Mouse (Mus musculus) granulocyte monocyte progenitor cell, adult 5-6 weeks (primary cell): ENCODE data around the gene Gm36028. TPM values are rescaled to one million over a fixed set of nuclear protein-coding genes. Genes with fewer than 3 reads are reported as not detected.

ENCODE experiments used
- ATAC-seq: replicated peaks from 2 replicates; pipeline ENCODE4 v1.8.0; 2016; ENCODE audit warnings: mild to moderate bottlenecking, moderate TSS enrichment, inconsistent platforms; ENCODE audit not compliant: poor library complexity, severe bottlenecking
- total RNA-seq, 2 experiments: library from RNA; stranded (forward) in 1 of 2; stranded (reverse) in 1 of 2; fragments of 200-712, 200-1000 nt in 1 of 2; fragments of >200 nt in 1 of 2; fragmentation: Nextera tagmentation in 1 of 2; gene quantifications; 2 replicates each; pipeline ENCODE4 v1.2.3; 2014 to 2017

Gm36028 gene
- total RNA-seq (2014; fragmentation: Nextera tagmentation) (0.92 TPM in 1 of 2 replicates, not detected in the other), total RNA-seq (2017) (not detected in 2 replicates)

DNA sequence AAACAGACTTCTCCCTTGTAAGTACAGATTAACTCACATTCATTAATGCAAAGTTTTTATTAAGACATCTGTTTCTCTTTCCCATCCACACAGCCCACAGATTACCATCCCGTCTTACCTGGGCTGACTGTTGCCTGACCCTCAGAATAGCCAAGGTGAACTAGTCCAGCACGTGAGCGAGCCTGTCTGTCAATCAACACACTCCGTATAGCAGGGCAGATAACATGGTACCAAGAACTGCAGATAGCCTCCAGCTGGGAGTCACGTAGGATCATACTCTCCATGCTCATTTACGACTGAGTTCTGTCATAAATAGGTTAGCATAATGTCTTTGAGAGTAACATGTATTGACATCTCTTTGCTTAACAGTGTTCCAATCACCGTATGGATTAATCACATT lies at the start of gene Gm36028:
TSS of gene Gm36028 (minus strand) at position 118 of the 400 bp plus-strand sequence.
- ATAC-seq: no peak

DNA sequence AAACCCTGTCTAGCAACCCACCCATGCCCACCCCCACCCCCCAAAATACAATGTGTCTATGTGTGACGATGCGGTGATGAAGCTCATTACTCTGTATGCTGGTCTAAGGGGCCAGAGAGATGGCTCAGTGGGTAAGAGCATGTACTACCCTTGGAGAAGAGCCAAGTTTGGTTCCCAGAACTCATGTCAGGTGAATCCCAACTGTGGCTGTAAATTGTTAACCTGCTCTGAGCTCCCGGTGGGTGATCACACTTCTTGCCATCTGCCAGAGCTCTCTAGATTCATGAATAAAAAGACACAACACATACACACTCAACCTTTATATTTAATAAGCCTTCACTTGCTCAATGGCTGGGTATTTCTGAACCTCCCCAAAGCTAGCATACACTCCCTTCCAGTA lies 45.5 kb upstream of the Gm36028 start:
- ATAC-seq: no peak

DNA sequence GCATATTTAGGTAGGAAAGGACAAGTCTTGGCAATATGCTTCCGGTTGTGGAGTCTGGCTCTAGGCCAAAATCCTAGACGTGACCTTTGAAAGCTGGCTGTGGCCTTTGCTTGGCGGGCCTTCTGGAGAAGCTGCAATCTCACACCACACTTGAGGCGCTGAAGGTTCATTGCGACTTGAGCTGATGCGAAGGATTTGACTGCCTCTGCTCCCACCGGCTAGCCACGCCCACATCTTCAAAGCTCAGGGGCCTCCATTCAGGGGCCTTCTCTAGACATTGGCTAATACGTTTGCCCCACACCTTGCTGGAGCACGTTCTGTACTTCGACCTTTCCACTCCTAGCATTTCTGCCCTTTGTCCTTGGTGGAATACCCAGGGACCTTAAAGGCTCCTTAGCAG lies 40.4 kb upstream of the Gm36028 start:
- ATAC-seq: no peak

DNA sequence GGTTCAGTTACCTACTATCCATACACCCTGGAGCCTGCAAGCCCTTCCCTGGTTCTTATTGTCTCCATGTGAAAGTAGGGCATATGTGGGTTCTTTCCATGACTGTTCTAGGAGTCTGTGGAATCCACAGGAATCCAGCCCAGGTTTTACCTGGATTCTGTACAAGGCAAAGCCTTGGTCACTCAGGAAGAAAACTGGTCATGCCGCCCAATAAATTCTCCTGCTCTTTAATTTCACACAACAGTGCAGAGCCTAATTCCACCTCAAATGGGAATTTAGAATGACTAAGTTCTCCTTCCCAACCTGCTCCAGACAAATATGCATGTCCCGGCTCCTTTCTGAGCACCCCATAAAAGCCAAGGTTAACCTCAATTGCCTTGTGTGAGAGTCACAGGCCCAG lies 38.4 kb upstream of the Gm36028 start:
- no peak for ATAC-seq

DNA sequence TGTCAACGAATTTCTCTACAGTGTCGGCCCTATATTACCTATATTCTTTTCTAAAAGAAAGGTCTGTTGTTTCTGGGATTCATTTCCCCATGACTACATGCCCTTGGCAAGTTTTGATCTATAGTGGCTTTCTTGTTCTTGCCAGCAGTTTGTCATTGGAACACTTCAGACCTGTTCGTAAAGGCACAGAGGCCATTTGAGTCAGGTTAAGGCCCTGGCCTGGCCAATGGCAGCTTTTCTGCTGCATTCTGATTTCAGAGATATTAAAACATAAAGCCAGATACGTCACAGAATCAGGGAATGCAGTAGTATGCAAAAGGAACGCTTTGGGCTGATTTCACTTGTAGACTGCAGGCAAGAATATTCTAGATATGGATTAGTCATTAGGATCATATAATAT lies 37.8 kb upstream of the Gm36028 start:
- ATAC-seq: no peak

DNA sequence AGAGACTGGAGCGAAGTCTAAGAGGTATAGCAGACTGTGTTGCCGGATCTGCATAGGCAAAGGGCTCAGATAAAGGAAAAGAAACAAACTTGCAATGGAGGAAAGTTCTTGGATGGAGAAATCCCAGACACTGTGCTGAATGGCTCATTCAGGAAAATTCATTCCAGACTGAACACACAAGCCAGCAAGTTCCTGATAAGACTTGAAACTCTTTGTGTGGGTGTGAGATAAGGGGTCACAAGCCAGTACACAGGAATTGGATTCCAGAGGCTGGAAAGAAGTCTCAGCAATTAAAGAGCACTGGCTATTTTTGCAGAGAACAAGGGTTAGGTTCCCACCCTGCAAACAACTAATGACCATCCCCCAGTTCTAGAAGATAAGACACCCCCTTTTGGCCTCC lies 33.0 kb upstream of the Gm36028 start:
- no peak for ATAC-seq

DNA sequence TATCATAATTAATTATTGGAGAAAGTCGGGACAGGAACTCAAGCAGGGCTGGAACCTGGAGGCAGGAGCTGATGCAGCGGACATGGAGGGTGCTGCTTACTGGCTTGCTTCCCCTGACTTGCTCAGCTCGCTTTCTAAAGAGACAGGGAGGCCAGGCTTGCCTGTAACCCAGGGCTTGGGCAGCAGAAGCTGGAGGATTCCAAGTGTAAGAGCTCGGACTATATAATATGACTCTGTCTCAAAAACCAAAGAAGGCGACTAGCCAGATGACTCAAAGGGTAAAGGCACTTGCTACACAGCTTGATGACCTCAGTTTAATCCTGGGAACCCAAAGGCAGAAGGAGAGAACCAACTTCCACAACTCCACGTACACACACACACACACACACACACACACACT lies 32.4 kb upstream of the Gm36028 start:
- no peak for ATAC-seq

DNA sequence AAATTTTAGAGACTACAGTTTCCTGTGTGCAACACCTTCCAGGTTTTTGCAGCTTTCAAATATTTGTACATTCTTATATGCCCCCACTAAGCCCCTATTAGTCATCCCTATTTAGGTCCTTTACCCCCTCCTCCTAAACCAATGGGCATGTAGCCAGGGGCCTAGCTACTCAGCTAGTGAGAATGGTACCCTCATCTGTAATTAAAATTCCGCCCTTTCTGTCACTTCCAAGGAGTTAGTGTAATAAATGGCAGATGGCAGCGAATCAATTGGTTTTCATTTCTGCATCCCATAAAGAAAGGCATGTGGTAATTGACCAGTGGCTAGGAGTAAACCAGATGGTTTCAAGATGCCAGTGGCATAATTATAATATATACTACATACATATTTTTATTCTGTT lies 31.7 kb upstream of the Gm36028 start:
- no peak for ATAC-seq

DNA sequence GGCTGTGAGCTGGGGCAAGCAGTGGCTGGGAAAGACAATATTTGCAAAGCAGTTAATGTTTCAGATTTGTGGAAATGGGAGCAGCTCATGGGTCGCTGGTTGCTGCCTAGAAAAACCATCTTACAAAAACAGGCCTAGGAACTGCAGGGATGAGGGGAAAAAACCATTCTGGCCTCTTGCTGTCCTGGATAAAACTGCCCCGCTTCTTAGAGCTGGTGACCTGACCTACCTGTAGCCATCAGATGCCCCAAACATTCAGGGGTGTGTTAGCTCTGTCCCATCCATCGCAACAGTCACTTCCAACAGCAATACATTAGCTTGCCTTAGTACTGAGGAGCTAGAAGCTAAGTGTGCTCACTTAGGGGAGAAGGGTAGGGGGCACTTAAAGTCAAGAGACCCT lies 28.0 kb upstream of the Gm36028 start:
- ATAC-seq: no peak

DNA sequence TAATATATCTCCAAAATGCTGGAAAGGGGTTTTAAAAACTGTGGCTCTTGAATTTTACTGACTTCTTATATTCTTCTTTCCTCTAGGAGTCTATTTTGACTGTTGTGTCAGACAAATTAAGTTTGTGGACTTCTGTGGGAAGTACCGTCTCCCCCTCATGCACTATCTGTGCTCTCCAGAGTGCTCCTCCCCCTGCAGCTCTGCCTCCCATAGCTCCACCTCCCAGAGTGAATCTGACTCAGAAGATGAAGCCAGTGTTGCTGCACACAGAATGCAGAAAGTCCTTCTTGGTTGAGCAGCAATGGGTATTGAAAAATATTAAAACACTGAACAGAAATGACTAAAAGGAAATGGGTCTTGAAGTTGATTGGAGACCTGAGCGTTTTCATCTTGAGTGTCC lies 20.2 kb upstream of the Gm36028 start:
- ATAC-seq: no peak

DNA sequence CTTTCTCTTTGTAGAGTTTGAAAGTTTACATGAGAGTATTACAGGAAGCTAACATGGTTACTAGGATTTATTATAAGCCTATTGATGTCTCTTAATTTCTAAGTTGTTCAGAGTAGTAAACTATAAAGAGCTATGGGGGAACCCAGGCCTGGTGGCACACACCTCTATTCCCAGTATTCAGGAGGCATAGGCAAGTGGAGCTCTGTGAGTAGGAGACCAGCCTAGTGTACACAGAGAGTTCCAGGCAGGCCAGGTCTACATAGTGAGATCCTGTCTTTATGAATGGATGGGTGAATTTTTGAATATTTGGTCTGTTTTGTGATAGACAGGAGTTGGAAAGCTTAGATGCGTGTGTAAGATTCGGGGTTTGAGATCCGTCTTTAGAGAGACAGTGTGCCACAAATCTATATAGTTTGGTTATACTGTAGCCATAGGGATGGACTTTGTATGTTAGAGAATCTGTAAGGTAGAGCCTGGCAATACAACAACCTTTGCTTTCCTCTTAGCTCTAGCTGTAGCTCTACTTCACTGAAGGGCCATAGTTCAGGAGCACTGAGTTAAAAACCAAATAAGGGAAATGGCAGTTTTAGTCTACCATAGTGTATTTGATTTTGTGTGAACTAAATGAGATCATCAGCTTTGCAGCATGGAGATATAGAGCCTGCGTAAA lies 18.9 kb upstream of the Gm36028 start:
- ATAC-seq: no peak

DNA sequence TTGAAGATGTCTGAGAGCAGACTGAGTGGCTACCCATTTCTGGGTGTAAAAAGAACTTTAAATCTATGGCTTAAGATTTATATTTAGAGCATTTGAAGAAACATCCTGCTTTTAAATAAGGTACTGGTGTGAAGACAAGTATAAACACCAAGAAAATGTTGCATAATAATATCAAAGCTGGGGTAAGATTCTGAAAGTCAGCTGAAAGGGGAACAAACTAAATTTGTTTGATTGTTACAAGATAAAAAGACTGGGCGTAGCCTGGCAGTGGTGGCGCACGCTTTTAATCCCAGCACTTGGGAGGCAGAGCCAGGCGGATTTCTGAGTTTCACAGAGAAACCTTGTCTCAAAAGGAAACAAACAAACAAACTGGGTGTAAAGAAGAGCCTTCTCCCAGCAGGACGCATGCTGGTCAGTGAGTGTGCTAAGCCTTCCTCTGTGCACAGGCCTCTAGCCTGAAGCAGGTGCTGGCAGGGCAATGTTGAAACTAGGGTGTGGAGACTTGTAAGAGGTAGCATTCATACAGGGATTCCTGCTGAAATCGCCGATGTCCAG lies 18.1 kb upstream of the Gm36028 start:
- ATAC-seq: peak; percentile 62

DNA sequence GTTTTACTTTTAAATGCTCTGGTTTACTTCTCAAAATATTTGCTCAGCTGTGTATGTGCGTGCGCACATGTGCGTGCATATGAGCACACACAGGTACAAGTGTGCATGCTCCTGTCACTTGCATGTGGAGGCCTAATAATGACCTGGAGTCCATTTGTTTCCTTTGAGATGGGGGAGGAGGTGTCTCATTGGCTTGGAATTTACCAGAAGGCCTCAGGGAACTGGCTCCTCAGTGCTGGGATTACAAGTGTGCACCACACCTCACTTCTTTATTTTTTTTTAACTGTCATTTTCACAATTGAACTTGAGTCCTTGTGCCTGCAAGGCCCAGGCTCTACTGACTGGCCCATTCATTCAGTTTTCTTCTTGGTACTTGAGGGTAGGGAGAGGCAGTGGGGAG lies 16.5 kb upstream of the Gm36028 start:
- ATAC-seq: no peak

DNA sequence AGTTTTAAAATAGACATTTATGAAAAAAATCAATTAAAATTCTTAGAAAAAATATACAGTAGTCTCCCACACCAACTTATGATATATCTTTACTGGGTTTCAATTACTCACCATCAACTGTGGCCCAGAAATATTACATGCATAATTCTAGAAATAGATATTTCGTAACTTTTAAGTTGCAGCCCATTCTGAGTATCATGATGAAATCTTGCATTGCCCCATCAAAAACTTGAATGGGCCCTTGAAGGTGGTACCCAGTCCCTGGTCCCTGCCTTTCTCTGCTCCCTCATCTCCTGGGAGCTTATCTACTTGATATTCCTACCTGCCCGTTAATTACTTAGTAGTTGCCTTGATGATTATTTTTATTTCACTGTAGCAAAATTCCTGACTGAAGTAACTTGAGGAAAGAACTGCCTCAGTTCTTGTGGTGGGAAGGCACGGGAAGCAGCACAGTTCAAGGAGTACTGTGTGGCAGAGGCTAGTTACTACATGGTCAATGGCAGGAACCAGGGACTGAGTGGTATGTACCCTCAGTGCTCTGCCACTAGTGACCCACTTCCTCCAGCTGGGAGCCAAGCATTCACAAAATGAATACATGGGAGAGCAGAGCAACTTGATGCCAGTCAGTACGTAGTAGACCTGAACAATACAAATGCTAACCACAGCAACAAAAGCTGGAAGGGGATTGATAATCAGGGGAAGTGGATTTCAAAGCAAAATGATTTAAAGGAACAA lies 13.7 kb upstream of the Gm36028 start:
- peak; percentile 76 for ATAC-seq

DNA sequence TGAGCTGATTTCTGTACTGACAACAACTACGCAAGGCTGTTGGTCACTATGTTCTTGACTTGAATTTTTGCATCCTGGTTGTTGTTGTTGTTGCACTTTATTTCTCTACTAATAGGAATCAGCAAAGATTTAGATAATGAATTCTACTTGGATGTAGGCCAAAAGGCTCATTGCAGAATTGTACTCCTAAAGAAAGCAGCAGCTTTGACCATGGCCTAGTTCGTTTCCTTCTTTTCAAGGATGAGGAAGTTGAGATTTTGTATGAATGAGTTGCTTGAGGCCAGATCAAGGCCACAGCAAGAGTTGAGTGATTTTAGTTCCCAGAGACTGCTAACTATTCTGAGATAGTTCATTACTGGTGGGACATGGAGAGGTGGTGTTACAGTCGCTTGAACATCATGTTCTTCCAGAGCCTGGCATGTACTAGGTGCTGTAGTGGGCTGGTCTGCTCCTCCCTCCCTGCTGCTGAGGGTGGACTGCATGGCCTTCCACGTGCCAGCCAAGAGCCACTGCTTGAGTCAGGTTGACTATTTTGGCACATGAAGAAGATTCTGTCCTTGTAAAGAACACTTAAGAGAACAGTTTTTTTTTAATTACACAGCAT lies 10.3 kb upstream of the Gm36028 start:
- 0 out of 2 replicates have a peak, but pooled peaks have one; percentile 13 for ATAC-seq

DNA sequence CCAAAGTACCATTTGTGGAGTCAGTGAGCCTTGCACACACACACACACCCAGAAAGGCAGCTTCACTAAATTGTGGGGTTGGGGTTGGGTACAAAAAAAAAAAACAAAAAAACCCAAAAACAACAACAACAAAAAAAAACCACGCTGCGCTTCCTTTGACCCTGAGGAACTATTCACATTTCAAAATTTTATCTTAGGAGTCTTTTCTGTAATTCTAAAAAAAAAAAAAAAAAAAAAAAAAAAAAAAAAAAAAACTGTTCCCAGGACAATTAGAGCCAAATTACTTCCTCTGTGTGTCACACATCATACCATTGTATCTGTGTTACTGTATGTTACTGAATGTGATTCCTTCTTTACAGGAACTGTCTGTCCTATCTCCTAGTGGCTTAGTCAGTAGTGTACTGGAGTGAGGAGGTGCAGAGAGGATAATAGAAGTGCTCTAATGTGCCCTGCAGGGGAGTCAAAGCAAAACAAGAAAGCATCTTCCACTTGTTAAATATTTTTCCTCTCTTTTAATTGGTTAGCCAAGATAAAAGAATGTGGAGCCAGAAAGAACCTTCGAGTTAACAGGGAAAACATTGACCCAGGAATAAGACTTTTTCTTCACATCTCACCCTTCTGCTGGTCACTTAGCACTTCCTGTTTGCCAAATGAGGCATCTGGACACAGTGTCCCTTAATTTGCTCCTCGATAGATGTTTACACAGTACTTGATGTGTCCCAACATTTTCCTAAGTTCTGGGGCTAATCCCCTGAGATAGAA lies 8.7 kb upstream of the Gm36028 start:
- ATAC-seq: 0 out of 2 replicates have a peak, but pooled peaks have one; percentile 11

DNA sequence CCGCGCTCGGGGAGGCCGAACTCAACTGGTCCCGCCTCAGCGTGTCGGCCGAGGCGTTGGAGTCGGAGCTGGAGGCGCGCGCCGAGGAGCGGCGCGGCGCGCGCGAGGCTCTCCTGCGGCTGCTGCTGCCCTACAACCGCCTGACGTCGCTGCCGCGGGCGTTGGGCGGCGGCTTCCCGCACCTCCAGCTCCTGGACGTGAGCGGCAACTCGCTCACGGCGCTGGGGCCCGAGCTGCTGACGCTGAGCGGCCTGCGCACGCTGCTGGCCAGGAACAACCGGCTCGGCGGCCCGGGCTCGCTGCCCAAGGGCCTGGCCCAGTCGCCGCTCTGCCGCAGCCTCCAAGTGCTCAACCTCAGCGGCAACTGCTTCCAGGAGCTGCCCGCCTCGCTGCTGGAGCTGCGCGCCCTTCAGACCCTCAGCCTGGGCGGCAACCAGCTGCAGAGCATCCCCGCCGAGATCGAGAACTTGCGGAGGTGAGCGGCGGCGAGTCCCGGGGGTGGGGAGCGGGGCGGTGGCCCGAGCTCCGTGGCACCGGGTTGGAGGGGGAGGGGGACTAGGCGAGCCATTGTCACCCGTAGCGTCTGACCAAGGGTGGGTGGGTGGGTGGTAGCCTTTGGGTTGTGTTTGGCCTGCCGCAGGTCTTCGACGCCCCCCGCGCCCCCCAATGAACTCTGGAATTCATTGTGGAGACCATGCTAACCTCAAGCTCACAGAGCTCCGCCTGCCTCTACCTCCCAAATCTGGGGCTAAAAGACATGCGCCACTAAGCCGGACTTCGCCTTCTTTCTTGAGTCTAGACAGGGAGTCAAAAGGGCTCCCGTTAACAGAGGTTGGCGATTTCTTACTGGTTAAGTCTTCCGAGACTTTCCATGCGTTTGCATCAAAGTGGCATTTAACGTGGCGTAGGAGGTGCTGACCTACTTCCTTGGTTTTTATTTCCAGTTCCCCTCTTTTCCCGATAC lies 7.8 kb upstream of the Gm36028 start:
- ATAC-seq: peak; percentile 49

DNA sequence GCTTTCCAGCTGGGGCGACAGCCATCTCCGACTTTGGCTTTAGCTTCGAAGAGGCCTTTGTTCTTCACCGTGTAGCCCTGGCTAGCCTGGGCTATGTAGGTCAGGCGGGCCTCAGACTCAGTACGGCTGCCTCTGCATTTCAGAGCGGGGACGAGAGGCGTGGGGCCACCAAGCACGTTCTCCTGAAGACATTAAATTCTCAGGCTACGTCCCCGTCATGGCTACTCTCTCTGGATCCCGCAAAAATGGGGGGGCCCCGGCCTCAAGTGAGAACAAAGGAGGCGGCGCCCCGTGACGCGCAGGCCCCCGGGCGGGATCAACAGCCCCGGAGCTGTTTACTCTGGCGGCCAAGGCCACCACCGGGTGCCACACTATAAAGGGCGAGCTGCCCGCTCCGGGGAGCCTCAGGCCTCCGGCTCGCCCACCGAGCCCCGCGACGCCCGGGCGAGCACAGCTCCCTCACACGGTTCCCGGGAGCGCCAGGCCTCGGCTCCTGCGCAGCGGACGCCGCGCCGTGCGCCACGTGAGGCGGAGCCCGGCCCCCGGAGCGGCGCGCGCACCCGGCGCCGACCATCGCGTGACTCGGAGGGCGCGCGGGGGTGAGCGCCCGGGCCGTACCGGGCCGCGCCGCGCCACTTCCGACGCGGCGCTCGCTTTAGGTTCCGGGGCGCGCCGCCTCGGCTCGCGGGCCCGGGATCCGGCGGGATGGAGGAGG lies 7.0 kb upstream of the Gm36028 start, which contains the start of gene Lrrc58:
TSS of gene Lrrc58 (plus strand) at position 599 of the 715 bp plus-strand sequence.
- peak; percentile 66 for ATAC-seq

DNA sequence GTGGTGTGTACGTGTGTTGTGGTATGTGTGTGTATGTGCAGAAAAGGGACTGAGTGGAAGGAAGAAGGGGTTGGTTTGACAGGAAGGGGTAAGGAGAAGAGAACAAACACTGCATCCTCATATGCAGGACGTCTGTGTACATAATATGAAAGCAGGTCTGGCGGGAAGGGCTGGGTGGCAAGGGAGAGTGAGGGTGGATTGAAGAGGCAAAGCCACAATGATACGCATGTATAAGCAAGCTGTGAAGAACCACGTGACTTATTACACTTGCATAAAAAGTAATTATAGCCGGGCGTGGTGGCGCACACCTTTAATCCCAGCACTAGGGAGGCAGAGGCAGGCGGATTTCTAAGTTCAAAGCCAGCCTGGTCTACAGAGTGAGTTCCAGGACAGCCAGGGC lies 4.9 kb upstream of the Gm36028 start:
- ATAC-seq: no peak
